Mouse (Mus musculus) G1E (cell line): ENCODE measurements around the gene Nisch. TPM values are rescaled to one million over a fixed set of nuclear protein-coding genes. Genes with fewer than 3 reads are reported as not detected.

Experiments
- ATAC-seq: 2 replicates; pipeline ENCODE4 v1.8.0; 2016; ENCODE audit warnings: mild to moderate bottlenecking; ENCODE audit not compliant: insufficient number of reproducible peaks, poor library complexity, low FRiP score, severe bottlenecking; ENCODE audit errors: extremely low read depth
- DNase-seq: peaks from one replicate; pipeline ENCODE4 v3.0.0; 2012; ENCODE audit warnings: low spot score
- H3K27me3 ChIP-seq: 2 replicates; pipeline ENCODE4 v1.6.1; 2012; ENCODE audit warnings: mild to moderate bottlenecking, low read length, inconsistent platforms; ENCODE audit not compliant: insufficient read depth
- H3K36me3 ChIP-seq: replicated peaks from 2 replicates; pipeline ENCODE3; 2012; ENCODE audit warnings: mild to moderate bottlenecking, inconsistent platforms
- H3K4me1 ChIP-seq: 2 replicates; pipeline ENCODE4 v1.6.1; 2012; ENCODE audit warnings: low read depth, low read length, inconsistent platforms, mixed read lengths; ENCODE audit not compliant: insufficient read depth
- H3K4me3 ChIP-seq: 2 replicates; pipeline ENCODE4 v1.5.1; 2012; ENCODE audit warnings: low read depth, mild to moderate bottlenecking, inconsistent platforms, low read length, moderate library complexity, mixed read lengths
- H3K9me3 ChIP-seq: replicated peaks from 2 replicates; pipeline ENCODE4 v1.6.1; 2012; ENCODE audit warnings: inconsistent platforms
- CTCF ChIP-seq: IDR thresholded peaks from 2 replicates; pipeline ENCODE4 v1.5.1; 2012; ENCODE audit warnings: low read depth, low read length, inconsistent platforms, mixed read lengths
- GATA1 ChIP-seq: IDR thresholded peaks from 2 replicates; pipeline ENCODE4 v1.6.1; 2012; ENCODE audit warnings: borderline replicate concordance, low read length, inconsistent platforms, mixed read lengths
- GATA2 ChIP-seq: IDR thresholded peaks from 2 replicates; pipeline ENCODE4 v1.6.1; 2012; ENCODE audit warnings: low read depth, low read length, inconsistent platforms, borderline replicate concordance
- POLR2AphosphoS5 ChIP-seq: IDR thresholded peaks from 2 replicates; pipeline ENCODE4 v1.6.1; 2012; ENCODE audit warnings: low read depth, low read length, inconsistent platforms; ENCODE audit not compliant: insufficient replicate concordance
- TAL1 ChIP-seq: conservative IDR thresholded peaks from 2 replicates; pipeline ENCODE4 v1.6.1; 2012; ENCODE audit warnings: low read depth, low read length, inconsistent platforms, mixed read lengths
- polyA plus RNA-seq: library from polyadenylated mRNA; stranded (reverse); fragments of >175 nt; gene quantifications from 2 replicates; pipeline ENCODE4 v1.2.3, GENCODE M21; 2012
- total RNA-seq, 2 experiments: library from RNA; stranded (forward) in 1 of 2; stranded (reverse) in 1 of 2; fragments of 200-1000 nt in 1 of 2; fragments of >200 nt in 1 of 2; fragmentation: Nextera tagmentation in 1 of 2; gene quantifications; 2 replicates each; pipeline ENCODE4 v1.2.3; 2014 to 2017

Nisch gene
- total and polyA plus RNA-seq, 3 experiments = 83.8 to 312 (median 201) TPM

DNA sequence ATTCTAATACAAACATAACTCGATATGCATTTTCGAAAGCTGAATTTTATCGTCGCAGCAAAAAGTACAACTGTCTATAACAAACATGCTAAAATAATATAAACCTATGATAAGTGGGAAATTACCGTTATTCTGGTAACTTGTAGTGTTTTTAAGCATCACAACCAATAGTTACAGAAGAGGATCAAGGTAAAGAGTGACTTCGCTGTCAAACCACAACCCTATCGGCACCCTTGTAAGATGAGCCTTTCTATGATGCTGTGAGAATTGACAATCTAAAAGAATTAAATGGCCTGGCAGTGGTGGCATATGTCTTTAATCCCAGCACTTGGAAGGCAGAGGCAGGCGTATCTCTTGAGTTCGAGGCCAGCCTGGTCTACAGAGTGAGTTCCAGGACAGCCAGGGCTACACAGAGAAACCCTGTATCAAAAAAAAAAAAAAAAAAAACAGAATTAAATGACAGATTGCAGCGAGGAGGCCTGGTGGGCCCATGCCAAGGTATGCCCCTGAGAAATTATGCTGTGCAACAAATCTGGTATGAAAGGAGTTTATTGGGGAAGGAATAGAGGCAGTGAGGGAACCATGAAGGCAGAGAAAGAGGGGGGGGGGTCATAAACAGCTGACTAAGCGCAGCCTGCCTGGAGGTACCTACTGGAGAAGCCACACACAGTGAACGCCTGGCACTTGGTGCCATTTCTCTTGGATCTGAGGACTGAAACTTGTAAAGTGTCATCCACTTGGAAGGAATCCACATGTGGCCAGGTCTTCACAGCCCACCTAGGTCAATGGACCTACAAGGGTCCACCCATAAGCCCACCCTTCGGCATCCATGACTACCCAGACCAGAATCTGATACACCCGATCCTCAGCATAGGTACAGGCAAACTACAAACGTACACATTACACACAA, 87.2 kb downstream of the Nisch start:
- Histone ChIP-seq H3K27me3 (no peaks in the 10 kb centered on the region), H3K4me1 (peaks cover 77% of the 10 kb centered on the region), H3K4me3 (peak overlapping the region; percentile 97; the same call in 1 of the 2 replicates), H3K9me3 (no peaks in the 10 kb centered on the region), H3K36me3 (peaks cover 49% of the 10 kb centered on the region)
- ATAC-seq = no peak
- TF ChIP-seq CTCF (no peak), GATA1 (no peak), POLR2AphosphoS5 (no peak), GATA2 (no peak), TAL1 (no peak)
- DNase-seq = no peak

DNA sequence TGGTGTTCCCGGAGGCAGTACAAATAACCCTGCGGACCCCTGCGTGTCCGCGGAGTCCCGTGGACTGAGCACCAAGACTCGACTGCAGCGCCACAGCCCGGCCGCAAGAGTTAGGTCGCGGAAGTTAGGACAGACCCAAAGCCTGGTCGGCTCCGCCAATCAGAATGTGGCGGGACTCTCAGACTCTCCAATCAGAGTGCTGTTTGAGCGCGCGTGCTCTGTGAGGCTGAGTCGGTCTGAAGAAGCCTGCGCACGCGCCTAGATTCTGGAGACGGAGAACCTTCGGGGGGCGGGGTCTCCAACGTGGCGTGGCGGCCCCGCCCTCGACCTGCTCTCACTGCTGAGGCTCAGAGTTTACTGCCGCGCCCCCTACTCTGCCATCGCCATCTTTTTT, 87.9 kb downstream of the Nisch start, which contains the start of gene Smim4:
Smim4 (minus strand) TSS at position 131 of the 394 bp plus-strand sequence.
- TF ChIP-seq GATA2 (no peak), CTCF (no peak), GATA1 (no peak), POLR2AphosphoS5 (no peak)
- DNase-seq (peak; percentile 94), ATAC-seq (peak; percentile 80)
- peaks cover 74% of the 10 kb centered on the region for H3K4me1 ChIP-seq
- peaks cover 48% of the 10 kb centered on the region for H3K36me3 ChIP-seq
- no peaks in the 10 kb centered on the region for H3K27me3 ChIP-seq
- peak within 1 kb of the TSS; percentile 84 for H3K4me3 ChIP-seq
- no peaks in the 10 kb centered on the region for H3K9me3 ChIP-seq

DNA sequence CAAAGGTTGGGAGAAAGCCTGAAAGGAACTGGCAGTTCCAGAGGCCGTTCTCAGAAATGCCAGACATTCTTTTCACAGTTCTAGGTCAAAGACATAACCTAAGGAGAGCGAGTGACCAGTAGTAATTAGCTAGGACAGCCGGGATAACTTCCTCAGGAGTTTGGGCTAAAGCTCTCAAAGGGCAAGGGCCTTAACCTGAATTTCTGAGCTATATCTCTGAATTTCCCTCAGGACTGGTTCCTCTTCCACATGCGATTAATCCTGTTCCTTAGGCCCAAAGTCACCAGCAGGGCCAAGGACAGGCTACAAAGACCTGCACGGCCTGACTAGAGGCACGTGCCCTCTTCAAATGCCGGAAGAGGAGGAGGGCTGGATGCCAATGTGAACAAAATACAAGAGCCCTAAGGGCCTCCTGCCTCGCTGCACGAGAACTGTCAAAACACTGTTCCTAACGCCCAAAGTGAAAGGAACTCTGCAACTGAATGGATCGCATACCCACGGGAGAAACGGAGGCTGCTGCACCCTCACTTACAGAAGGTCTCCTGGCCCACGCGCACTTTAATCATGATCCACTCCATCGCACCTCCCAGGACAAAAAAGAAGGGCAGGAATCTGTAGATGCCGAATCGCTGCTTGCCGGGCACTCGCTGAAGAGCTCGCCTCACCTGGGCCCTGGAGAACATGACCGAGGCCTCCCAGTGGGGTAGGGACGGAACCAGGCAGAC, 88.5 kb downstream of the Nisch start:
- Histone ChIP-seq H3K4me1 (peaks cover 74% of the 10 kb centered on the region), H3K4me3 (peak overlapping the region; percentile 84), H3K27me3 (no peaks in the 10 kb centered on the region), H3K36me3 (peaks cover 48% of the 10 kb centered on the region), H3K9me3 (no peaks in the 10 kb centered on the region)
- ATAC-seq (no peak), DNase-seq (no peak)
- peak; percentile 46; the same call in 1 of the 2 replicates for TF ChIP-seq POLR2AphosphoS5
- no peak for TF ChIP-seq GATA2

DNA sequence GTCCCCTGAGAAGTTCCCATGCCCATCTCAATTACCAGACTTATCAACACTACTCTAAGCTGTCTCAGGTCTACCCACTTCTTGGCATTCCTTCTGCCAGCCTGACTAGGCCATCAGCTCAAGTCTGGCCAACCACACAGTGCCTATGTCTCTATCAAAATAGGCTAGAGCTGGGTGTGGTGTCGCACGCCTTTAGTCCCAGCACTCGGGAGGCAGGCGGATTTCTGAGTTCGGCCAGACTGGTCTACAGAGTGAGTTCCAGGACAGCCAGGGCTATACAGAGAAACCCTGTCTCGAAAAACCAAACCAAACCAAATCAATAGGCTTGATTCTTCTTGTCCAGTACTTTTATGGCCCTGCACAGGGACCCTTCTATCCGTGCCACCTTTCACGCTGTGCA, 89.9 kb downstream of the Nisch start:
- Histone ChIP-seq H3K4me1 (peaks cover 64% of the 10 kb centered on the region), H3K36me3 (peaks cover 49% of the 10 kb centered on the region), H3K9me3 (no peaks in the 10 kb centered on the region), H3K4me3 (peak overlapping the region; percentile 68), H3K27me3 (no peaks in the 10 kb centered on the region)
- ATAC-seq (no peak), DNase-seq (no peak)
- TF ChIP-seq CTCF = no peak
- TF ChIP-seq GATA2 = no peak
- TF ChIP-seq POLR2AphosphoS5 = no peak
- no peak for TF ChIP-seq GATA1
- TF ChIP-seq TAL1 = no peak

DNA sequence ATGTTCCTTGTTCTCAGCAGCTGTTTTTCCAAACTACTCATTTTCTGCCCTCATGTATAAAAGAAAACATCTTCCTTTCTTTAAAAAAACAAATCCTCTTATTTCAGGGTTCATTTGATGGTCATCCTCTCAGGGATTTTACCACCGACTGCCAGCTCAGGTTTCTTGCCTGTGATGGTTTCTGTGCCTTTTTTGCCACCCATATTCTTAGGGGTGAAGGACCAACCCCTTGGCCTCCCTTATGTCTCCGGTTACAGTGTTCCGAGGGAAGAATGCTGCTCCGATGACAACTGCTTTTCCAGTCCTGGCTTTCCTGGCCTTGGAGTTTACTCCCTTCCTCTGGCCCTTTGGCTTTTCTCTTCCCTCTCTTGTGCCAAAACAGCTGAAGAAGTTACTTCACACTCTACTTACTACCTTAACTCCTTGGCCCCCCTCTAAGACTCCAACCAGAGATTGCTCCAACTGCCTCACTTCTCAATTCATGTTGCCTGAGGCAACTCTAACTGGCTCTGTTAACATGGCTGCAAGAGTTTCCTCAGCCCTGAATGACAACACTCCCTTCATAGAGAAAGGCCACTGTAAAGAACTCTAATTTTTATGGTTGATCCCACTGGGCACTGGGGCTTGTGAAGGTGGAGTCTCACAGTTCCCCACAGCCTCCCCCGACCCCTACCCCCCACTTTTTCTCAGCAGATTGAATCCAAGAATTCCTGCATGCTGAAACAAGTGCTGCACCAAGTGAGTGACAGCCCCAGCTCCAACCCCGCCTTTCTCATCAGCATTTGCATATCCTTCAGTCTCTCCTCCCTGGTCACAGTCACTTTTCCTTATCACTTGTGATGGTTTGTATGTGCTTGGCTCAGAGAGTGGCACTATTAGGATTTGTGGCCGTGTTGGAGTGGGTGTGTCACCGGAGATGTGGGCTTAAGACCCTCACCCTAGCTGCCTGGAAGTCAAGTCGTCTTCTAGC, 91.4 kb downstream of the Nisch start:
- no peak for ATAC-seq
- Histone ChIP-seq H3K9me3 (no peaks in the 10 kb centered on the region), H3K4me1 (peaks cover 59% of the 10 kb centered on the region), H3K36me3 (peaks cover 58% of the 10 kb centered on the region), H3K4me3 (peak overlapping the region; percentile 37; the same call in 1 of the 2 replicates), H3K27me3 (no peaks in the 10 kb centered on the region)
- TF ChIP-seq POLR2AphosphoS5 (no peak), GATA2 (no peak), TAL1 (no peak), CTCF (no peak), GATA1 (no peak)
- DNase-seq = no peak

Other genes with a start within 250 kb of the Nisch start
- gene Glt8d1, start 215.5 kb downstream of the Nisch start, total RNA-seq (2014; fragmentation: Nextera tagmentation) = 48.8 and 53.6 TPM in 2 replicates
- gene Glt8d1, start 215.5 kb downstream of the Nisch start, total RNA-seq (2017) = 23.7 and 34.4 TPM in 2 replicates
- gene Glt8d1, start 215.5 kb downstream of the Nisch start, polyA plus RNA-seq = 4.5 and 4.7 TPM in 2 replicates
- 124 and 129 TPM in 2 replicates for gene Spcs1, start 215.3 kb downstream of the Nisch start, total RNA-seq (2014; fragmentation: Nextera tagmentation)
- 169 and 173 TPM in 2 replicates for gene Spcs1, start 215.3 kb downstream of the Nisch start, total RNA-seq (2017)
- gene Spcs1, start 215.3 kb downstream of the Nisch start, polyA plus RNA-seq = 17.7 TPM in 2 replicates
- 144 and 168 TPM in 2 replicates for gene Pbrm1, start 197.8 kb downstream of the Nisch start, total RNA-seq (2014; fragmentation: Nextera tagmentation)
- 51.4 and 61.2 TPM in 2 replicates for gene Pbrm1, start 197.8 kb downstream of the Nisch start, total RNA-seq (2017)
- gene Pbrm1, start 197.8 kb downstream of the Nisch start, polyA plus RNA-seq = 11.9 and 15.3 TPM in 2 replicates
- 376 and 398 TPM in 2 replicates for gene Gnl3, start 197.8 kb downstream of the Nisch start, total RNA-seq (2014; fragmentation: Nextera tagmentation)
- gene Gnl3, start 197.8 kb downstream of the Nisch start, total RNA-seq (2017) = 271 and 308 TPM in 2 replicates
- gene Gnl3, start 197.8 kb downstream of the Nisch start, polyA plus RNA-seq = 21.8 and 37.9 TPM in 2 replicates
- gene Smim4, start 88.0 kb downstream of the Nisch start, total RNA-seq (2014; fragmentation: Nextera tagmentation) = 32.1 and 36.7 TPM in 2 replicates
- 167 and 173 TPM in 2 replicates for gene Smim4, start 88.0 kb downstream of the Nisch start, total RNA-seq (2017)
- gene Smim4, start 88.0 kb downstream of the Nisch start, polyA plus RNA-seq = 71.4 and 93.4 TPM in 2 replicates
- gene Nt5dc2, start 85.9 kb downstream of the Nisch start, total RNA-seq (2014; fragmentation: Nextera tagmentation) = 213 and 233 TPM in 2 replicates
- gene Nt5dc2, start 85.9 kb downstream of the Nisch start, total RNA-seq (2017) = 136 and 175 TPM in 2 replicates
- gene Nt5dc2, start 85.9 kb downstream of the Nisch start, polyA plus RNA-seq = 381 and 572 TPM in 2 replicates
- gene Stab1, start 48.3 kb downstream of the Nisch start, total RNA-seq (2014; fragmentation: Nextera tagmentation) = not detected in 2 replicates
- gene Stab1, start 48.3 kb downstream of the Nisch start, total RNA-seq (2017) = 0.44 and 0.52 TPM in 2 replicates
- not detected in 2 replicates for gene Stab1, start 48.3 kb downstream of the Nisch start, polyA plus RNA-seq
- 3.3 TPM in 1 of 2 replicates, not detected in the other for gene Tnnc1, start 8.6 kb downstream of the Nisch start, total RNA-seq (2014; fragmentation: Nextera tagmentation)
- 1.1 TPM in 1 of 2 replicates, not detected in the other for gene Tnnc1, start 8.6 kb downstream of the Nisch start, total RNA-seq (2017)
- gene Tnnc1, start 8.6 kb downstream of the Nisch start, polyA plus RNA-seq = 0.08 TPM in 1 of 2 replicates, not detected in the other
- gene Sema3g, start 914 bp upstream of the Nisch start, total RNA-seq (2014; fragmentation: Nextera tagmentation) = not detected in 2 replicates
- gene Sema3g, start 914 bp upstream of the Nisch start, total RNA-seq (2017) = 0.11 TPM in 1 of 2 replicates, not detected in the other
- gene Sema3g, start 914 bp upstream of the Nisch start, polyA plus RNA-seq = not detected in 2 replicates
- 11.7 and 13.2 TPM in 2 replicates for gene Phf7, start 34.4 kb upstream of the Nisch start, total RNA-seq (2014; fragmentation: Nextera tagmentation)
- 5.8 and 6.5 TPM in 2 replicates for gene Phf7, start 34.4 kb upstream of the Nisch start, total RNA-seq (2017)
- 1.7 and 1.9 TPM in 2 replicates for gene Phf7, start 34.4 kb upstream of the Nisch start, polyA plus RNA-seq
- gene Bap1, start 34.5 kb upstream of the Nisch start, total RNA-seq (2014; fragmentation: Nextera tagmentation) = 26.4 and 47.0 TPM in 2 replicates
- gene Bap1, start 34.5 kb upstream of the Nisch start, total RNA-seq (2017) = 42.5 and 45.9 TPM in 2 replicates
- 65.7 and 66.3 TPM in 2 replicates for gene Bap1, start 34.5 kb upstream of the Nisch start, polyA plus RNA-seq
- not detected in 2 replicates for gene Dnah1, start 107.0 kb upstream of the Nisch start, total RNA-seq (2014; fragmentation: Nextera tagmentation)
- gene Dnah1, start 107.0 kb upstream of the Nisch start, total RNA-seq (2017) = under 0.01 TPM in 2 replicates
- not detected in 2 replicates for gene Dnah1, start 107.0 kb upstream of the Nisch start, polyA plus RNA-seq
- 46.9 and 72.7 TPM in 2 replicates for gene Capn7, start 119.7 kb upstream of the Nisch start, total RNA-seq (2014; fragmentation: Nextera tagmentation)
- gene Capn7, start 119.7 kb upstream of the Nisch start, total RNA-seq (2017) = 62.5 and 66.6 TPM in 2 replicates
- gene Capn7, start 119.7 kb upstream of the Nisch start, polyA plus RNA-seq = 6.2 and 6.6 TPM in 2 replicates
- gene Sh3bp5, start 219.1 kb upstream of the Nisch start, total RNA-seq (2014; fragmentation: Nextera tagmentation) = not detected in 2 replicates
- gene Sh3bp5, start 219.1 kb upstream of the Nisch start, total RNA-seq (2017) = 0.23 and 0.33 TPM in 2 replicates
- gene Sh3bp5, start 219.1 kb upstream of the Nisch start, polyA plus RNA-seq = 0.22 and 0.37 TPM in 2 replicates